Mouse (Mus musculus) liver, postnatal 0 days (tissue): ENCODE measurements around the gene L3mbtl2.

Experiments
- CTCF ChIP-seq: sonication (generic); IDR thresholded peaks from 2 replicates; pipeline ENCODE4 v1.5.1; 2016; ENCODE audit warnings: antibody characterized with exemption, low read depth
- EP300 ChIP-seq: IDR thresholded peaks from 2 replicates; pipeline ENCODE4 v1.6.1; 2016; ENCODE audit warnings: antibody characterized with exemption, low read depth, mild to moderate bottlenecking

GRCm38 (mm10) chr15:81661701-81662100 is 2.0 kb upstream of the L3mbtl2 start:
- TF ChIP-seq CTCF (no peak), EP300 (no peak)
